Mouse (Mus musculus) embryo, embryonic 9.5 days (tissue): ENCODE measurements at regions not wholly inside any gene's neighbourhood (a gene's known extent, or its start where the extent isn't known, plus 50 kb on each side); places are given as distances from the start of the nearest gene placed in this dataset.
"Not testable (repeated sequence)": the region's sequence is repeated elsewhere in the genome, so short reads cannot be mapped to it uniquely, and the experiment has no call there.

Experiments used
- DNase-seq: peaks from one replicate; pipeline ENCODE4 v3.0.0-alpha.2; 2017; ENCODE audit errors: extremely low spot score

GRCm38 (mm10) chr7:138501347-138502014, 104.0 kb upstream of the Tcerg1l start:
- DNase-seq: no peak

DNA sequence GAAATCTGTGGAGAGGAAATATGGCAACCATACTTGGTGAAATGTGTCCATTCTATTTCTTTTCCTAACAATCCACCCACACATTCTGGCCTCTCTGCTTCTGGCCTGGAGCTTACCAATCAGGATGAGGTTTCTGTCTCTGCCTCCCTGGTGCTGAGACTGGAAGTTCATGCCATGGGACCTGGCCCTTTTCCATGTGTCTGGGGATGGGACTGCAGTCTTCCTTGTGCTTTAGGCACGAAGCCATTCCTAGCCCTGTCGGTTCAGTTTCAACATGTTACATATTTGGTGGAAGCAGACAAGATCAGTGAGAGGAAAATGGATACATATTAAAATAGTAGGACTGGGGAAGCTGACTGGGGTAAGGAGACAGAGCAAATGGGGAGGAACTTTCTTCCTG, 100.2 kb upstream of the Tcerg1l start:
- no peak for DNase-seq

- no peak for DNase-seq
Measured at GRCm38 (mm10) chr7:138497202-138497601, 99.7 kb upstream of the Tcerg1l start.

- DNase-seq: no peak
Measured at GRCm38 (mm10) chr7:138493661-138494060, 96.1 kb upstream of the Tcerg1l start.

DNA sequence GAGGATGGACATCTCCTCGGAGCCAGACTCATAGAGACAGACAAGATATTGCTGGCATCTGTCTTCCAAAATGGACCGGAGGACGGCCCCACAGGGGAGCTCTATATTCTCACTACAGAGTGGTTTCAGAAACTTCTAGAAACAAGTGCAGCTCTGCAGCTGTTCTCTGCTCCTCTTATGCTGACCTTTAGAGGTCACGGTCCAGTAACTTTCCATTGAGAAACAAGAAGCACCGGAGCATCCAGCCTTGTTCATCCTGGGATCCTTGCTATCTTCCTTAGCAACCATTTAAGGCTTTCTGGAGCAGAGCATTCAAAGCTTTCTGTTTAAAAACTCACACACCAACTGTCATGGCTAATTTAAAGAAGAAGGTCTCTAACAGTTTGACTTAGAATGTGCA, 94.7 kb upstream of the Tcerg1l start:
- no peak for DNase-seq

DNA sequence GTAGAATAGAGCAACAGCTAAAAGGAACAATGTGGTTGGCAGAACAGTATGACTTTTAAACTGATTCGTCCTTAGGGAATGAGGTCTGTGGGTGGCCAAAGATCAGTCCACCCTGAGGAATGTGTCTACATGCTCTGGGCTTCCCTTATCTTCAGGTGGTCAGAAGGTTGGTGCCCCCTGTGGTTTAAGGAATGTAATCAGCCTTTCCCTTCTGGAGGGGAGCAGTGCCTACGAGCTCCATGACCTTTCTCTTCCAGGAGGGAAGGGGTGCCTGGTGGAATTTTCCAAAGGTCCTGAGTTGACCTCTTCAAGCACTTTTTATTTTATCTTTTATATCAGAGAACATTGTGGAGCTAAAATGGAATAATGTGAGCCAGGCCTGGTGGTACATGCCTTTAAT, 91.9 kb upstream of the Tcerg1l start:
- DNase-seq: no peak

DNA sequence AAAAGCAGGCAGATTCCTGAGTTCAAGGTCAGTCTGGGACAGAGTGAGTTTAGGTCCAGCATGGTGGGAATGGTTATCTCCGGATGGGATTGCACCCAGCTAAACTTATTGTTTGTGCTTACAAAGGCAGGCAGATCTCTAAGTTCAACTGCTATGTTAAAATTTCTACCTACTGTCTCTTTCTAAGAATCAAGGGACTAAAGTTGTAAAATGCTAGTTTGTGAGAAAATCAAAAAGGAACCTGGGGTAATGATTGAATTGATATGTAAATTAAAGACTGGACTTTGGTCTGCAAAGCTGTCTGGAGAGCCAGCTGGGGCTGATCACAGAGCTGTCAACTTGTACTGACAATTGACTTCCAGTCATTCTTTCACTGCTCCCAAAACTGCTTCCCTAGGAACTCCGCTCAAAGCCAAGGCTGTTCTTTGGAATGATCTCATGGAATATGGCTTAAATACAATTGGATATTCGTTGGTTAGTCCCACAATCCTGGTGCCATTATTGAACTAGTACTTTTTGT, 90.7 kb upstream of the Tcerg1l start:
- DNase-seq: no peak

GRCm38 (mm10) chr7:138472891-138473455, 75.4 kb upstream of the Tcerg1l start:
- no peak for DNase-seq

DNA sequence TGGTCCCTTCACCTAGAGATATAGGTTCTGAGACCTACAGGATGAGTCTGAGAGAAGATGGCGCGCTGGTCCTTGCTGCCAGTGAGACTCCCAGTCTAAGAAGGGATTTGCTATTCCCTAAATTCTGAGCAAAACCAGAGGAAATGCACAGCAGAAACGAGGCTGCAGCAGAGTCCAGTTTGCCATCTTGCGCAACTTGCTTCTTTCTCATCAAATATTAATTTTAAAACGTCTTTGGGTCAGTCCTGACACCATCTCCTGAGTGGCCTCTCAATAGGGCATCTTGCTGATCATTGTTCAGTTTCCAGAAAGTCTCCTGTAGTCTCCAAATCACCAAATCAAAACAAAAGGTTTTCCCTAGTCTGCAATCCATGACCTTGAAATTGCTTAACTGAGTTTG, 74.8 kb upstream of the Tcerg1l start:
- no peak for DNase-seq

- DNase-seq: no peak
Measured at GRCm38 (mm10) chr7:138469211-138469610, 71.7 kb upstream of the Tcerg1l start.

- no peak for DNase-seq
Measured at GRCm38 (mm10) chr7:138468436-138468835, 70.9 kb upstream of the Tcerg1l start.

DNA sequence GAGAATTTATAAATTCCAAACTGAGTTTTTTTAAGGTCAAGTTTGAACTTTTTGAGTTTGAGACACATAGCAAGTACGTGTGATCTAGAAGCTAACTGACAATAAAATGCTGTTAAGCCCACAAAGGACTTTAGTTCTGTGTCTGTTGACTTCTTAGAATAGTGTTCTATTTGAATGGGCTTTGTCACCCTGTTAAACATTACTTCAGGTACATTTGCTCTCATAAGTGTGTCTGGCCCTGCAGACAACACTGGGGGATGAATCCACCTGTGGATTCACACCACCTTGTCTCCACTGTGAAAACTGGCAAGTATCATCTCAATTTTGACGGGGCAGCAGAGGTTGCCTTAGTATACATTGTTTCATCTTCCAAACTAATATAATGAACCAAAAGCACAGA, 70.5 kb upstream of the Tcerg1l start:
- no peak for DNase-seq

DNA sequence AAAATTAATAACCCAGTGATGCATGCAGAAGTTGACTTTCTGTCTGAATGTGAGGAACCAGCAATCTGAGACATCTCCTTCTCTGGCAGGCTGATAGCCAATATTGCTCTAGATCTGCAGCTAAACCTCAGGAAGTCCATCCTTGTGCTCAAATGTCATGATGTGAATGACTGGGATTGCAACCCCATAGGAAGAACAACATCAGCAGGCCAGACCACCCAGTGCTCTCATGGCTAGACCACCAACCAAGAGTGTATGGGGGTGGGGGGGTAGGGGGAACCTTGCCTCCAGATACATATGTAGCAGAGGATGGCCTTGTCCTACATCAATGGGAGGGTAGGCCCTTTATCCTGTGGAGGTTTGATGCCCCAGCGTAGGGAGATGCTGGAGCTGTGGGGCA, 69.9 kb upstream of the Tcerg1l start:
- DNase-seq: no peak

GRCm38 (mm10) chr7:138457964-138458363, 60.4 kb upstream of the Tcerg1l start:
- no peak for DNase-seq

- no peak for DNase-seq
Measured at GRCm38 (mm10) chr7:138455371-138455770, 57.8 kb upstream of the Tcerg1l start.

- not testable (repeated sequence) for DNase-seq
Measured at GRCm38 (mm10) chr7:138454498-138455225, 57.1 kb upstream of the Tcerg1l start.

GRCm38 (mm10) chr7:138451321-138451720, 53.8 kb upstream of the Tcerg1l start:
- DNase-seq: no peak

- no peak for DNase-seq
Measured at GRCm38 (mm10) chr7:138448519-138448918, 51.0 kb upstream of the Tcerg1l start.
